Mouse (Mus musculus) CD4-positive, CD25-positive, alpha-beta regulatory T cell, adult 4 months (primary cell): ENCODE measurements around the gene Plekha6. TPM values are rescaled to one million over a fixed set of nuclear protein-coding genes. Genes with fewer than 3 reads are reported as not detected.

Experiments used
- ATAC-seq: one replicate; pipeline ENCODE4 v1.8.0; 2017
- polyA plus RNA-seq, 2 experiments: library from polyadenylated mRNA; unstranded; fragments of 100-300 nt; shearing (Covaris generic); gene quantifications; one replicate each; pipeline ENCODE4 v1.2.1; 2017

The Plekha6 gene
- polyA plus RNA-seq, 2 experiments from 2014 or later, result not detected

DNA sequence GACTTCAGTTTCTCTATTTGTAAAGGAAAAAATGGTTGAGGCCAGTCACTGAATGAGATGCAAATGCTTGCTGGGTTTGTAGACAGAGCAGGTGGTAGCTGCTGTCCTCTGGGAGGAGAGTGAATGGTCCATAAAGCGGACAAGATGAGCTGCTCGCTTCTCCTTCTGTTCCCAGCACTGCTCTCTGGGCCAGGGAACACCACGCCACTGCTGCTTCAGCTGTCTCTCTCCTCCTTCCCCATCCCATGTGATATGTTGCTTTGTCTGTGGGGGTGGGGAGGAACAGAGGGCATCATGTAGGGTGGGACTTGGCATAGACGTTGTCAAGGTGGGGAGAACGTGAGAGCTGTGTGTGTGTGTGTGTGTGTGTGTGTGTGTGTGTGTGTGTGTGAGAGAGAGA lies 53.0 kb downstream of the Plekha6 start:
- no peak for ATAC-seq

DNA sequence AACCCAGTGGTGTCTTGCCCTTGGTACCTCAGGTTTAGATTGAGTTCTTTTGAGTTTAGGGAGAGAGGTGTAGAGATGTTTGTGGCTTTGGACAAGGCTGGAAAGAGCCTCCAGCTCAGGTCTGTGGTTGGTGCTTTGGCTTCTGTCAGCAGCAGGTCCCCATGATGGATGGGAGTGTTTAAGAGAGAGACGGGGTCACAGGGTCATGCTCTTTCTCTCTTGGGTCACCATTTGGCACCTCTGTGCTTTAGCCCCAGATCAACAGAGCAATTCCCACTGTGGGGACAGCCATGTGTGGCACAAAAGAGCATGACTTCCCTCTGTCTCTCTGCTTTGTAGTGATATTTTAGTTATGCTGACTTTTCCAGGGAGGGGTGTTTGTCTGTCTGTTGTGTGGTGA lies 55.1 kb downstream of the Plekha6 start:
- no peak for ATAC-seq

DNA sequence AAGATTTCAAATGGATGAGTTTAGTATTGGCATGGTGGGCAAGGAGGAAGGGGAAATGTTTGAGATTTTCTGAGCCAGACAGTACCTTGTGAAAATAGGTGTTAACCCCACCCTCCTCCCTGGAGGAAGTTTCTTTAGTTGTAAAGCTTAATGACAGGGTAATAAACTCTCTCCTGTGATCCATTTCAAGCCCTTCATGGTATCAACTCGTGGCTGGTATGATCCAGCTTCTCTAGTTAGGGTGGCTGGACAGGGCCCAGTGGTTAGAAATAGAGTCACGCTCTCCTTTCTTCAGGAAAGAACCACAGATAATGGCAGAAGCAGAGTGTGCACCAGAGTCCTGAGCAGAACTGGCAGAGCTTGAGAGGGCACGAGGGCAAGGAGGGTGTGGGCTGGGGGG lies 57.4 kb downstream of the Plekha6 start:
- no peak for ATAC-seq

DNA sequence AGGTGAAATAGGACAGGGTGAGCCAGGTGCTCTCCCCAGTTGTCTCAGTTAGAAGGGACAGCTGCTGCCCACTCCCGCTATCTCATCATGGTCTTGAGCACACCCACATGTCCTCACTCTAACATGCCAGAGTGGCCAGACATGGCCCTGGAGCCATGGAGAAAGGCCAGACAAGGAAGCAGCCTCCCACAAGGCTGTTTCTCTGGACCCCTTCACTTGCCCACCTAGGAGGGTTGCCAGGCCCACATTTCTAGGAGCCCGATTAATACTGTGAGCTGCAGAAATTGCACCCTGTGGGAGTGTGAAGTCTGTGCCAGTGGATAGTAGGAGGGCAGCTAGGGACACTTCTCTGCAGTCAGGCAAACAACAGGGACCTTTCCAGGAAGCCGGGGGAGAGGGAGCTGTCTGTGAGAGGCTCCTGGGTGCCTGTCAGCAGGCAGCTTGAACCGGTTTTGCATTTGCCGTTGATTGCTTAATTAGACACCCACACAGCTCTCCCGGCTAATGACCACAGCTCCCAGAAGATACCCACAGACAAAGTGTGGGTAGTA lies 58.5 kb downstream of the Plekha6 start:
- no peak for ATAC-seq

DNA sequence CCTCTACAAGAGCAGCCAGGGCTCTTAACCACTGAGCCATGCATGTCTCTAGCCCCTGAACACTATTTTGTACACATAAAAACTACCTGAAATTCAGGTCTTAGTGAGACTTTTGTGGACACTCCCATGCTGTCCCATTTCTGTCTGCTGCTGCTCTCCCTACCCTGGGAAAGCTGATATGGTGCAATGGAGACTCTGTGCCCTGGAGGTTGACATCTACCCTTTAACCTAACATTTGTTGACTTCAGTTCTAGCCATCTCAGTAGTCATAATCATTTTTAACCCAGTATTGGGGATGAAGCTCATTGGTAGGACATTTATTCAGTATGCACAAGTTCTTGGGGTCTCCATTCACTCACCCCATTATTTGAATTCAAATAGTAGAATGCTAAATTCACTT lies 60.7 kb downstream of the Plekha6 start:
- no peak for ATAC-seq

DNA sequence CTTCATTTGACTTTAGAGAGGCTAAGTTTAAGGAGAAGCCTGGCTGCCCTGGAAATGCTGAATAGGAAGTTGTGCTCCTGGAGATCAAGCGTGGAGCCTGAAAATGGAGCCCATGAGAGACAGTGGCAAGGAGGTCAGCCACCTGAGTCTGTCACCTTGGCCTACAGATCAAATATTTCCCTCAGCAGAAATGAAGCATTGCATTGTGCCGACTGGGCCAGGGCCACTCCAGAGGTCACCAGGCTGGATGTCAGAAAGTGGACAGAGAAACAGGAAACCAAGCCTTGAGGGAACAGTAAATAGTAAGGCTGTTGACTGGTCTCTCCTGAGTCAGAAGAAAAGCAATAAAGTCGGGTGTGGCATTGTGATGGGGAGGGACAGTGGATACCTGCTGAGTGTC lies 61.1 kb downstream of the Plekha6 start:
- ATAC-seq, result no peak

DNA sequence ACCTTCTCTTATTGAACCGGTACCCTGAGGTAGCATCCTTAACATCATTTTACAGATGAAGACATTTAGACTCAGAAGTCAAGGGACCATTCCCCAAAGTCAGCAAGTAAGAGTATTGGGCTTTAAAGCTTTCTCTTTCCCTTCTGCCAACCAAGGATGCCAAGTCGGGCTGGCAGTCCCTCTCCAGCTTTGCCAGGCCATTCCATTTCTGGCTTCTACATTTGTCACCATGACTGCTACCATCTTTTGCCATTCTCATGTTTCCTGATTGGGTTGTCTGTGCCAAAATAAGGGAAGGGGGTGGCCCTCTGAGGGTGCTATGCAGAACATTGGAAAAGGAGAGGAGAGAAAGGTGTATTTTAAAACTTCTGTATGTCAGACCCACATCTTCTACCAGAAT lies 61.6 kb downstream of the Plekha6 start:
- no peak for ATAC-seq

DNA sequence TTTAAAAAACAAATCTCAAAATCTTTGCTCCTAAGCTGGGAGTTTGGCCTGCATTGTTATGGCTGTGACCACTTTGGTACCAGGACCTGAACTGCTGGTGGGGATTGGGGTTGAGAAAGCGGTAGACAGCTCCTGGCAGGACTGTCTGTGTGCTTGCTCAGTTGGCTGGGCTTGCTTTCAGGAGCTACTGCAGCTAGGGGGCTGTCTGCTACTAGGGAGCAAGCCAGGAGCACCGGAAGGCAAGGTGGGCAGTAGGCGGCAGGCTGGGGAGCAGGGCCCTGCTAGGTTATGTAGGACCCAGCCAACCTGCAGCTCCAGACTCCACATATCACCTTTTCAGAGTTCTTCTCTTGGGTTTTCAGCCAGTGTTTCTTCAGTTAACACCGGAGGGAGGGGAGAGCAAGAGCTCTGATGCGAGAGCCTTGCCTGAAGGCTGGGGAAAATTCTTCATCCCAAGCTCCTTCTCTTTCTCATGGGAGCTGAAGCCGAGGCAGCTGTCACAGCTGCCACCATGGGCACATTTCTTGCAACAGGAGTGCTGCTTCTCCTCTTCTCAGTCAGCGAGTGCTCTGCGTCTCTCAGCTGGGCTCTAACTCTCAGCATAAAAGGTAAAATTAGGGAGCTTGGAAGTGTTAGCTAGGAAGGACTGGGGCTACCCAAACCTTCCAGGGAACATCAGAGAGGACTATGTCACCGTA lies 62.1 kb downstream of the Plekha6 start:
- ATAC-seq, result no peak

DNA sequence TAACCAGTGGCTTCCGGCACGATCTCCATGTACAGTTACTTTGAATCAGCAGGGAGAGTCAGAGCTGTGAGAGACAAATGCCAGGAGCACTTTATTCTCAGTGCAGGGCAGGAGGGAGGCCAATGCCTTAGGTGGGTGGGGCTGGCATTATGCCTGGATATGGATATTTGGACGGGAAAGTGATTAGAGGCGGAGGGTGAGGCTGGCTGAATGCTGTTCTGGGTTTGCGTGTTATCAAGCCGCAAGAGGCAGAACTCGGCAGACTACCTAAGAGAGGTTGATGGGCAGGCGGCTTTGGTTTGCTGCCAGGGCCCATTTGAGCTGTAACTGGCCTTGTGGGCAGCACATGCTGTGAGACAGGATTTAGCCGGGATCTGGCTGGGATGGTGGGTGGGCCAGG lies 62.9 kb downstream of the Plekha6 start:
- ATAC-seq, result no peak

DNA sequence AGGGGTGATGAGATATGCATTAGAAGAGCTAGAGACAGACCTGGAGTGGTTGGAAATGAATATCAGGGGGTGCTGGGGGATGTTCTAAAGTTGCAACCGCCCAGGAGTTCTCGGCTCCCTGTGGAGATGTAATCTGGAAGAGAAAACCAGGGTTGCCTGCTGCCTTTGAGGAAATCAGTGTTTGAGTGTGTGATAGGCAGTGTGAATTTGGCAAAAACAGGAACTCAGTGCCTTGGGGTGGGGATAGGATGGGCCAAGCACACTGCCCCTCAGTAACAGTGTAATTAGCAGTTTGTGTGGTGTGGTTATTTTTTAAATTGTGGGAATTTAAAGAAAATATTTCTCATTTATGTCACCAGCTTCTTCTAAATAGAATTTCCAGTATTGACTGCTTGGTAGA lies 63.4 kb downstream of the Plekha6 start:
- no peak for ATAC-seq

DNA sequence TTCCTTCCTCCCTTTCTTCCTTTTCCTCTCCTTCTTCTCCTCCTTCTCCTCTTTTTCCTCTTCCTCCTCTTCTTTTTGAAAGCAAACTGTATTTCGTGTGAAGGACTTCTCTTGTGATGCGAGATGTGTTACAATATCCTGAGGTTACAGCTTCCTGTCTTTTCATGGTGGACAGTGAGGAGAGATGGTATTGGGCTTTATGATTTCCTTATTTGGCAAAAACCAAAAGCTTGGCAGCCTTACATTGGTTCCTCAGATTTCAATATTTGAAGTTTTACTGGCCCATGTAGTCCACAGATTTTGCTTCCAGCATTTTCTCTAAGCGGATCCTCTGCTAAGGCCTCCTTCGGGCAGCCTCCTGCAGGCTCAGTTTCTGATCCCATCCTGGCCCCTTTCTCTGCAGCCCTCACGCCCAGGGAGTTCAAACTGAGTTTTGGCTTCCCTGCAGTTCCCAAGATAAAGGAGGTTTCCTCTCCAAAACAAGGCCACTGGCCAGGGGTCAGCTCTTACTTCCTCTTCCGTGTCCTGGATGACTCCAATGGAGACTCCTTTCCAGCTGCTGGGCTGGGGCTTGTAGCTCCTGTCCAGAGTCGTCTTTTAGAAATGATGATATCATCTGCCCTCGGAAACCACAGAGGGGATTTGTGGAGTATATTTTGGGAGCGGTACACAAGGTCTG lies 64.9 kb downstream of the Plekha6 start:
- no peak for ATAC-seq

DNA sequence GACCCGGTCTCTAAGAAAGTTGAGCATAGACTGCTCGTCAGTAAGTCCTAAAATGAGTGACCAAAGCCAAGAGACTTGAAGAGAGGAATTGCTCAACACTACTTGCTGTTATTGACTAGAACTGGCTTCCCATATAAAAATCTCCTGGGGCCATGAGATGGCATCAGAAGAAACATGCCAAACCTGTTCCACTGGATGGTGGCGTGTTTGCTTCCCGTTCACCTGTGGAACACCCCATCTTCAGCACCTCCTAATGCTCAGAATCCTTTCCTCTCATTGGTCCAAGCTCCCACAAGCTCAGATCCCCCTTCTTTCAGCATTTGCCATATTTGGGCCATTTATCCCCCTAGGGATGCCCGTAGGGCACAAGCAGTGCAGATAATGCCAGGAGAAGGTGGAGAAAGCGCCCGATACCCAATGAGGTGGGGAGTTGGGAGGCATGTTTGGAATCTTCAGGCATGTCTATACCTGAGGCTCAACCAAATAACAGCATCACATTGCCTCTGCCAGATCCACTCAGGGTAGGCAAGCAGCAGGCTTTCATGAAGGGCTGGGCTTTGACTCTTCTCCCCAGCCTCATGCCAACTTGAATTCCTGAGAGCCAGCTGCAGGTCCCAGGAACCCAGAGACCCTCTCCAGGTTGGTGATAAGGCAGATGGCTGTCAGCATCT lies 67.6 kb downstream of the Plekha6 start:
- no peak for ATAC-seq

DNA sequence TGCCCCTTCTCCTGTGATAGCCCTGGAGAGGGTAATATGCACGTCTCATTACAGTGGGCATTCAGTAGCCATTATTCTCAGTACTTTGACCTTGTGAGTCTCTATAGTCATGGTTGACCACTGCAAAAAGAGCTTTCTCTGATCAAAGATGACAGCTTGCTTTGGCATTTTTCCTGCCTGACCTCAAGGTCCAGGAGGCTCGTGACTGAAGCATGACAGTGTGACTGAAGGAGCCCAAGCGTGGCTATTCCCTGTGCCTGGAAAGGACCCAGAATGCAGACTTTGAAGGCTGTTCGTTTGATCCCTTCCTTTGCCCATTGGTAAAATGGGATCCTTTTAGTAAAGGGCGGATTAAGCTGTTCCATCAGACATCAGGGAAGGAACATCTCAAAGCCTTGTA lies 71.9 kb downstream of the Plekha6 start:
- no peak for ATAC-seq

DNA sequence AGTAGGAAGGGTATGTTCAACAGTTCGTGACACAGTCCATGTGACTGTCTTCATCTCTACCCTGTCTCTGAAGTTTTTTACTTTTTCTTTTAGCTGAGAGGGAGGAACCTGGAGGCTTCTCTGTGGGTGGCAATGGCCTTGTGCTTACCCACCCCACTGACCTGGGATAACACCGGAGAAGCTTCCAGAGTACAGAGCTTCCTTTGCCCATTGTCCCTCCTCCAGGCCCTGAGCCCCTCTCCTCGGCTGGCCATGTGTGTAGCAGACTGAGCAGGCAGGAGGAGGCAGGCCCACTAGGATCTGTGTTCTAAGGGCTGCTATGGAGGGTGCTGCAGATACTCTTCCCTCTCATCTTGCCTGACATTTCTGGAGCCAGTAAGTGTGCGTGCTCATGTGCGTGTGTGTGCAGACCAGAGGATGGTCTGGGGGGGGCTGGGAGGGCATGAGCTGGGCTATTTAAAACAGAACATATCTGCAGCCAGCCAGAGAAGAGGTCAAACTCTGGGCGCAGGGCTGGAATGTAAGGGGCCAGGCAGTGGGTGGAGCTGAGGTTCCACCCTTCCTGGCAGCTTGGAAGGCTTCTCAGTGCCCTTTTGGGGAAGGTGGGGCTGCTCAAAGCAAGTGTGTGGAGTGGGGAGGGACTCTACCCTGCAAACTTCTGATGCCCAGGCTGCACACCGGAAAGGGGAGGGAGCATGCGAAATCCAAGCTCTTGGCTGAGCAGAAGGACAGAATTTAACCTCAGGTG lies 72.9 kb downstream of the Plekha6 start:
- no peak for ATAC-seq

DNA sequence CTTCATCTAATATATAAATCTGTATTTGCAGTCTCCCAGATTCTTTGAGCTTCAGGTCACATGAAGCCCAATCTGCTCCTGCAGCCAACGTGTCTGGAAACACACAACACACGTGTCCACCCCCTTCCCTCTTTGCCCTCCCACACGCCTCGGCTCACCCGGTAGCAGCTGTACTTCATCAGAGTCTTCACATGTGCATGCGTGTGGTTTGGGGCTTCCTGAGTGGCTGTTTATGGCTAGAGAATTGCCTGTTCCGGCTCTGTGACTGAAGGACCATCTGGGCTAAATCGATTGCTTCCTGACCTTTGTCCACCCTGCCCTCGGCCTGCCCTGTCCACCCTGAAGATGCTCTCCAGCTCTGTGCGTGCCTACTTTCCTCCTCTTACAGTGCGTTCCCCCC lies 73.7 kb downstream of the Plekha6 start:
- ATAC-seq, result no peak

DNA sequence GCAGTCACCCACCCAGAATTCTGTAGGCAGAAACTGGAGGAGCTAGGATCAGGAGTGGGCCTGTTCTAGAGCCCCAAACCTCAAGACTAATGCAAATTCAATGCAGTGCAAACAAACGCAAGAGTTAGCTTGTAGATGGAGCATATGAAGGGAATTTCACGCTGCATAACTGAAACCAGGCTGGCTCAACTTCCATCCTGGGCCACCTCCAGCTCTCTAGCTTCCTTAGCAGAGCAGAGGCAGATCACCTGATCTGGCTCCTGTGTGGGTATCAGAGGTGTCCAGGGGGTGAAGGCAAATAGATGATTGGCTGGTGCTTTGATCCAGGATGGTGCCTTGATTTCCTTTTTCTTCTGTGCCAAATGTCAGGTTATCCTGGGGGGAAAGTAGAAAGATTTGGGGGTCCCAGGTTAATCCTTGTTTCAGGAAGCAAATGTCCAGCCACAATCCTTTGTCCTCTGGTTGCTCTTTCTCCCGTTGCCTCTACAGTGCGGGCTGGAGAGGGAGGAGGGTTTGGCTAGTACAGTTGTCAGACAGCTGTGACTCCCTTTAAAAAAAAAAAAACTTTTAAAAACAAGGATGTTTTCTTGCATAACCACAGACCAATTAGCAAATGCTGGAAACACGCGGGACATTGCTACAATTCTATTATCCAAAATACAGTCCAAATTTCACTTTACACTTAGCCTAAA lies 75.3 kb downstream of the Plekha6 start:
- ATAC-seq, result no peak

DNA sequence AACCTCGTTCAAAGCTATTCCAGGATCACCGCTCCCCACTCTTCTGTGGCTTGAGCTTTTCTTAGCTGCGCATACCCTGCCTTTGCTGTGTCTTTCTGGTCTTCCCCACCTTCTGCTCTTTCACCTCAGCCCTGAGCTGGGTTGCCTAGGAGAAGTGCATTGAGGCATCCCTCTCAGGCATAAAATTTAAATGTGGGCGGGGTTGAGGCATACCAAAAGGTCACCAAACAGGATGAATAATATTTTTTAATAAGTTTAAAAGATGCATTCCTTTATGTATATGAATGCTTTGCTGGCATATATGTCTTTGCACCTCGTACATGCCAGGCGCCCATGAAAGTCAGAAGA lies 75.8 kb downstream of the Plekha6 start:
- no peak for ATAC-seq

DNA sequence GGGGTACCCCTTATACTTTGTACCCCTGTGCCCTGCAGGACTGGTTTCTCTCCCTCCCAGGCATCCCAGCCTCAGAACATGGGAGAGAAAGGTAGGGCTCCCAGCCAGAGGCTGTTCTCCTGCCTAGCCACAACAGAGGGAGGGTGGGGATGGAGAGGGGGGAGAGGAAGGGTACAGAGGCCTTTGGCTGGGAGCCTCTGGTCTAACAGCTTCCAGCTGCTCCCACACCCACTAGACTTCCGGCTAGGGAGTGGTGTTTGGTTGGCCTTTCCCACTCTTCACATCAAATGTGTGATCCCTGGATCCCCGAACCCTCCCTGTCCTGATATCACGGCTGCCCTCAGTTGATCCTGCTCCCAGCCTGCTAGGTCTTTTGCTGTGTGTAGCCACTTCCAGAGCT lies 76.9 kb downstream of the Plekha6 start:
- ATAC-seq, result no peak

DNA sequence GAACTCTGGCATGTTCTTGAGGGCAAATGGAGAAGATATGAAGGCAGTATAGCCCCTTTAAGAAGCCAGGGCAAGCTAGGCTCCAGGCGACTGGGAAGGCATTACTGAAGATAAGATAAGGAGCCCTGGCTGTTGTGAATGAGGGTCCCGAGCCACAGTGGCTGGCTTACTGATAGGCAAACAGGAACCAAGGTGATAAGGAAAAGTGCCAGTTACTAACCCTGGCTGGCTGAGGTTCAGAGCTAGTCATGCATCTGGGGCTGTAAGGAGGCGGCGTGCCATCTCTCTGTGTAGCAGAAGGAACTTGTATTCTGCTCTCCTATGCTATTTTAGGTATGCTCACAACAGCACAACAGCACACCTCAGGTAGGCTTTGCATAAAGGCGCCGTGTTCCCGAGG lies 80.7 kb downstream of the Plekha6 start:
- no peak for ATAC-seq

DNA sequence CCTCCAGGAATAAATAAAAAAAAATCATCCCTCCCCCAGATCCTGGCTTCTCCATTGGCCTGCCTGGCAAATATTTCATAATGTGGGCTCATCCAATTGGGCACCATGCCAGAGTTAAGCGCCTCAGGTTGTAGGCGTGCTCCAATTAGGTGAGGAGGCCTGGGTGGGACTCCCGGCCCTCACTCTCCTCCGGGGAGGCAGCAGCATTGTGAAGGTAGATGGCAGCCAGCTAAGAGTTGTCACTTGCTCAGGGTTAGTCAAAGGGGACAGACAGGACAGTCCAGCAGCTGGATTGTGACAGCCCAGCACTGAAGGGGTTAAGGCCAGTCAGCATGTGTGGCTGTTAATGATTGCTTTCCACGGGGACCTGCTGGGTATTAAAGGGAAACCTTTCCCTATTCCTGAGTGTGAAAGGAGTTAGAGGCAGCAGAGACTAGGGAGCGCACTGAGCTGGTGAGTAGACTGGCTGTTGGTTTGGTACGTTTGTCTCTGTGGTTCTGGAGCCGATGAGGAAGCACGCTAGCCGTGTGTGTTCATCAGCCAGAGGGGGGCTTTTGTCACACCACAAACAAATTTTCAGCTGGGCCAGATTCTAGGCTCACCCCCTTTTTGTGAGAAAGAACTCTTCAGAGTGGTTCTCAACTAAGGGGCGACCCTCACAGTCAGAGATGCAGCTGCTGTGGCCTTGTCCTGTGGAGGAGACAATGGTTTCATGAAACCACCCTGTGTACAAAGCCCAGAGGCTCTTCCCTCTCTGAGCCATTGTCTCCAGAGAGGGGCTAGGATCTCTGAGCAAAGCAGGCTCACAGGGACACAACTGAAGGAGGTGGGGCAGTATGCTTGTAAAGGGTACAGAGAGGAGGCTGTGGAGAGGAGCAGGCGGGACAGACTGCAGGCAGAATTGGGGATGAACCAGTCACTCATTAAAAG lies 81.9 kb downstream of the Plekha6 start:
- ATAC-seq, result no peak

DNA sequence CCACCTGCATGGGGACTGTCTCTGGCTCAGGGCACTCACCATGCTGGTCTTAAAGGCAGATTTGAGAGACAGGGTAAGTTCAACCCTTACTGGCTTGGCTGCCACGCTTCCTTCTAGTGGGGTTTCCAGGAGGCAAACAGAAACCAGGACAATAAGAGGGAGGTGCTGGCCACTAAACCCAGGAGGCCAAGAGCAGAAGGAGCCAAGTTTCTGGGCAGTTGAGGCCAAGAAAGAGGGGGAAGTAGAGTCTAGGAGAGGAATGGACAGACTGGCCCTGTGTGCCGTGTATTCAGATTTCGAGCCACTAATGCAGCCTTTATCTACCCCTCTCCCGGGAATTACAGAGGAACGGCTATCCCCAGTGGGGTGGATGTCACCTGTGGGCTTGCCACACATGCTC lies 83.2 kb downstream of the Plekha6 start:
- no peak for ATAC-seq
